Mouse (Mus musculus) urinary bladder, postnatal 25 days (tissue): ENCODE data around the gene Midn.
A peak's percentile ranks its signal among the peaks of the same experiment; 100 is the strongest.

Experiments used
- DNase-seq: peaks from one replicate; pipeline ENCODE4 v3.0.0; 2022; ENCODE audit warnings: low spot score

Gene Midn

DNA sequence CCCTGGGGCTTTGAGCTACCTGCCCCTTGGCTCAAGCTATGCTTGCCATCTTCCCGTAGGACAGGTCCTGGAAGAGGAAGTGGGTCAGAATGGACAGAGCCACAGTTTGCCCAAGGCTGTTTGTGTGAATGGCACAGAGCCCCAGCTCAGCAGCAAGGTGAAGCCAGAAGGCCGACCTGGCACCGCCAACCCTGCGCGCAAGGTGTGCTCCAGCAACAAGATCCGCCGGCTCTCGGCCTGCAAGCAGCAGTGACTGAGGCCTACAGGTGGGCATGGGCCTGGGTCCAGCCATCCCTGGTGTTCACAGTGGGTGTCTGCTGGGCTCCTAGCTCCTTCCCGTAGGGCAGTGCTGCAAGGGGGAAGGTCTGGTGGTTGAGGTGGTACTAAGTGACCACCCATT is 18.2 kb upstream of the Midn start:
- no peak for DNase-seq

- DNase-seq: no peak
These were observed 17.6 kb upstream of the Midn start for GRCm38 (mm10) chr10:80130403-80131031.

DNA sequence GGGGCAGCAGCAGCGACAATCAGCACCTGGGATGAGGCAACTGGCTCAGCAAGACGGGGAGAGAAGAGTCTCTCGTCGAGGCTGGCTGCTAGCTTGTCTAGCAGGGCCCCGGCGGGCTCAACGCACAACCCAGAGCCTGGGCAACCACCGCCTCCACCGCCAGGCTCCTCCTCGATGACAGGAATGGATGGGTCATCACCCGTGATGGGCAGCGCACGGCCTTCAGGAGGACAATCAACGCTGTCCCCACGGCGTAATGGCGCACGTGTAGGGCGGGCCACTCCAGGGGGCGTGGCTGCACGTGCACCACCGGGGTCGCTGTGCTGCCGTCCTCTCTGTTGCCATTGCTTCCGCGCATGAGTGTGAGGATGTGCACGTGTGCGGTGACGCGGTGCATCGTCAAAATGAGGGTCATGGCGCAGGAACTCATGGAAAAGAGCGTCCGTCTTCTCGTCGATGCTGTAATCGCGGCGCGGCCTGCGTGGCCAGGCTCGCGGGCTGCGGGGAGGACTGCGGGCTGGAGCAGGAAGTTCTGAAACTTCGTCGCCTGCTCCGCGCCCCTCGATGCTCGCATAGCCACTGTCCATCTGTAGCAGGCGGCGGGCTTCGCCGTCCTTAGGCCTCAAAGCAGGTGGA is 16.6 kb upstream of the Midn start:
- no peak for DNase-seq

- no peak for DNase-seq
These were observed 16.1 kb upstream of the Midn start for GRCm38 (mm10) chr10:80131952-80132350.

GRCm38 (mm10) chr10:80133226-80133849 is 14.7 kb upstream of the Midn start:
- DNase-seq: no peak

GRCm38 (mm10) chr10:80134421-80134820 is 13.7 kb upstream of the Midn start:
- DNase-seq: no peak

DNA sequence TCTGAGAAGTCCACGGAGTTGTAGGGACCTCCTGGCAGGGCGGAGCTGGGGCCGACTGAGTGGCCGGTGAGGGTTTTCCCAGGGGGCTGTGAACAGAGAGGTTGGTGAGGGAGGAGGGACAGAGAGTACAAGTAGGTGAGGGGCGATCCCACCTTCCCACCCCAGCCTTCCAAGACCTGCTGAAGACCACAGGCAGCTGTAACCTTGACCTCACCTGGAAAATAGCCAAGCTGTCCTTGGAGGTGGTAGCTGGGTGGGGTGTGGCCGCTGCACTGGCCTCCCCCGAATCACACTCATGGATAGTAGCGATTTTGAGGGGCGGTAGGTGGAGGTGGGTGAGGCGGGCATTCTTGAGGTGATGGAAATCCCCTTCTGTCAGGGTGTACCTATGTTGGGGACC is 12.9 kb upstream of the Midn start:
- DNase-seq: no peak

- DNase-seq: no peak
These were observed 12.4 kb upstream of the Midn start for GRCm38 (mm10) chr10:80135641-80136040.

GRCm38 (mm10) chr10:80136179-80136951 is 11.7 kb upstream of the Midn start:
- DNase-seq: no peak

DNA sequence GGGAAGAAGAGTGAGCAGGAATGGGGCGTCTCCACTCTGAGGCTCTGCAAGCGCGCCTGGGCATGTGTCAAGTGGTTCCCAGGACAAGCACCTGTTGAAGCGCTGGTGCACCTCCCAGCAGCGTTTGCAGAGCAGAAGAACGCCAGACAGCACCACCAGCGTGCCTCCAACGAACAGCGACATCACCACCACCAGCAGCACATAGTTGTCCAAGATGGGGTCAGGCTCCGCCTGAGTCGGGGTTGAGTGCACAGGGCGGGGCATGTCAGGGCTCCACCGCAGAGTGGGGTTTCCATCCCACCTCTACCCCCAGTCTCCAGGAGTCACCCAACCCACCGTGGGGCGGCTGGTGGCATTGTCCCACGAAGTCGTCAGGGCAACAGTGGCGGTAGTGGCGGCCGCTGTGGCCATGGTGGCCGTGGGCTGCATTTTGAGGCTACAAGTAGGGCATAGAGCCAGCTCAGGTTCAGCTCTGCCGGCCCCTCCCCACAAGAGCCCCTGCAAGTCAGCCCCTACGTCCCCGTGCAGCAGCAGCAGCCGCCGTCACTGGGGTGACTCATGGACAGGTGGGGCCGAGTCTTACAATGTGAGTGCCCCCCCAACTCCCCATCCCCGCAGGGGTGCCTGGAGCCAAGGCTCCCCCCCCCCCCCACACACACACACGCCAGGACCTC is 11.0 kb upstream of the Midn start:
- DNase-seq: no peak

DNA sequence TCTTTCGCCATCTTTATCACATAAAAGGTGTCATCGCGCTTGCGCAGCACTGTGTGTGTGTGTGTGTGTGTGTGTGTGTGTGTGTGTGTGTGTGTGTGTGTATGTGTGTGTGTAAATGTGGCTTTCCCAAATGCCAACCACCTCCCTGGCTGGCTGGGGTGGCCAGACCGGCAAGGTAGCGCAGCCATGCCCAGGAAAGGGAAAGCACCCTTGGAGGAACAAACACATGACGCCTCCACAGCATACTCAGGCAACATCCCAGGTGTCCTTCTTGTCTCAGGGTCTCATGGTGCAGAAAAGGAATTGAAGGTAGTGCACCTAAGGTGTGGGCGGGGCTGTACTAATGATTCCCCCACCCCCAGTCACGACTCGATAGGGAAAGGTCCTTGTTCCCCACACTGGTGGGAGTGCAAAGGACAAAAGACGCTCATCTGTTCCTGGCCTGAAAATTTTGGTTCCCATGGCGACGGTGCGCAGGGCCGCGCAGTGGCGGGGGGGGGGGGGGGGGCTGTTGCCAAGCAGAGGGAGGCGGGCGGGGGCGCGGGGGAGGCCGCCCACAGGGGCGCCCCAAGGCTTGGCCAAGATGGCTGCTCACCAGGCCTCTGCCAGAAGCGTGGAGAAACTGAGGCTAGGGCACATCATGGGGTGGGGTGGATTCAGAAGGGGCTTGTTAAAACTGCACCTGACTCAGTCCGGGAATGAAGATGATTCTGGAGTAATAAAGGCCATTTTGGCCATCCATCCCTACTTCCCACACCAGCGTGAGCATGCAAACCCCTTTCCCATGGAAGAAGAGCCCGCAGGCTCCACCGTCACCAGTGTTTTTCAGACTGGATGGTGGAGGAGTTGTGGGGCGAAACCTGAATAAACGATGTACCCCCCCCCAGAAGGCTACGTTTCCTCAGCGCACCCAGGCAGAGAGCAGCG is 10.2 kb upstream of the Midn start:
- DNase-seq: no peak

DNA sequence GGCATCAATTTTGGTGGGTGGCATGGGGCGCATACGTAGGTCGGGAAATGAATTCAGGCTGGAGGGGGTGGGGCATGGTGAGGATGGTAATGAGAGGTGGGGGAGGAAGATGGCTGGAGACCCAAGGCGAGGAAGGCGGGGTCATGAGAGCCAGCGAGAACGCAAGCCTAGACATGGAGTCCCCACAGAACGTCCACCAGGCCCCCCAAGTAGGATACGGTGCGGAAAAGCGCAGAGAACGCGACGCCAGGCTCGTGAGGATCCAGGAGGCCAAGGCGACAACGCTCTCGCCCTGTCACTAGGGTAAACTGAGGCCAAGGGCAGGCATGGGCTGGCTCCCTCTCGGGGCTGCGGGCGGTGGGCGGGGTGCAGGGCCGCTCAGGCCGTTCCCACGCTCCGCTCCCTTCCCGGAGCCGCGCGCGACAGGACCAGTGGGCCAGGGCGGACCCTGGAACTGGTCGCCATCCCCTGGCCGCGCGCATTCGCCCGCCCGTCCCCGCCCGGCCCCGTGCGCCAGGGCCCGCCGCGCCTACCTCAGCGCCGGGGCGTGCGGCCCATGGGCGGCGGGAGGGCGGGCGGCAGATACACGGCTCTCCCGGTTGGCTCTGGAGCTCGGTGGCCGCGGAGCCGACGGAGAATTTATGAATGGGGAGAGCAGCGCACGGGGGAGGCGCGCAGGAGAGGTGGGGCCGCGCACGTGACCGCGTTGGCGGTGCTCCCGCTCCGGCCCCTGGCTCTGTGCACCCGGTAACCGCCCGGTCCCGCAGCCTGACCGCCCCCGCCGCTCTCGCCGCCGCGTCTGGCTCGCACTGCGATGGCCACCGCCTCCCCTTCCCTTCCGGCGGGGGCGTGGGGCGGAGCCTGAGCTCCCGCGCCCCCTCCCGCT is 9.3 kb upstream of the Midn start, which contains the start of gene Atp5d:
TSS of gene Atp5d (plus strand) at position 80 of the 886 bp plus-strand sequence.
- peak; percentile 57 for DNase-seq

- DNase-seq: no peak
These were observed 8.7 kb upstream of the Midn start for GRCm38 (mm10) chr10:80139439-80139775.

- no peak for DNase-seq
These were observed 8.0 kb upstream of the Midn start for GRCm38 (mm10) chr10:80139975-80140665.

GRCm38 (mm10) chr10:80140666-80141035 is 7.4 kb upstream of the Midn start, which contains the start of gene Cbarp:
Gene Cbarp (minus strand): TSS chr10:80140835.
- DNase-seq: no peak

- DNase-seq: peak; percentile 90
These were observed 6.8 kb upstream of the Midn start for GRCm38 (mm10) chr10:80141243-80141642.

DNA sequence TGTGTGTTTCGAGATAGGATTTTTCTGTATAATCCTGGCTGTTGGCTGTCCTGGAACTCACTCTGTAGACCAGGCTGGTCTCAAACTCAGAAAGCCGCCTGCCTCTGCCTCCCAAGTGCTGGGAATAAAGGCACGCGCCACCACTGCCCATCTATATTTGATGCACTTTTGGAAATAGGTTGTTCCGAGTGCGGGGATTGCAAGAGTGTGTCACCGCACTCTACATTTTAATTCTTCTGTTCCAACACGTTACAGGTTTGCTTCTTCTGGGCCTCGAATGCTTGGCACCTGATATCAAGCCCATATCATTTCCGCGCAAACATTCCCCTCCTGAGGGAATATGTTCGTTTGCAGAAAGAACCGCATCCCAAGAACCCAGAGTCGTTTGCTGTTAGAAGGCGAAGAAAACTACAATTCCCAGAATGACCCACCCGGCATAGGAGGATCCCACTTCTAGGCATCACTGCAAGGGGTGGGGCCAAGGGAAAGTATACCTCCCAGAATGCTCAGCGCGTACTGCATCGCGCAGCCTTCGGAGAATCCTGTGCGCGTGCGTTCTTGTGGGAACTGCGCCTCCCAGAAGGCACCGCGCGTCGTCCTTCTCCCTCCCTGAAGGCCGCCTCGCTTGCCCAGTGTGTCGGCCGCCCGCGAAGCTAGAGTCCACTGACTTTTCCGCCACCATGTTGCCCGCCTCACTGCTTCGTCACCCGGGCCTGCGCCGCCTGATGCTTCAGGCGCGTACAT is 6.1 kb upstream of the Midn start:
- peak; percentile 80 for DNase-seq

GRCm38 (mm10) chr10:80142530-80142925 is 5.5 kb upstream of the Midn start:
- no peak for DNase-seq

DNA sequence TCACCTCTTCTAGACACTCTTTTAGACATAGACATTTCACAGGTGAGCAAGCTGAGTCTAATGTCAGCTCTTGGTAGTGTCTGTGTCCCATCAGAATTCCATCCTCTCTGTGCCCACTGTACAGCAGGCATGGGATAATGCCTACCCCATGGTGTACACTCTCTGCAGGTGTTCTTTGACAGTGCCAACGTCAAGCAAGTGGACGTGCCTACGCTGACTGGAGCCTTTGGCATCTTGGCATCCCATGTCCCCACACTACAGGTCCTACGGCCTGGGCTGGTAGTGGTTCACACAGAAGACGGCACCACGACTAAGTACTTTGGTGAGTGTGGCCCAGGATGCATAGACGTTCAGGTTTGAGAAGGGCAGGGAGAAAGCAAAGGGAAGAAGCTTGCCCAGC is 4.4 kb upstream of the Midn start:
- no peak for DNase-seq
